Mouse (Mus musculus) embryonic facial prominence, embryonic 13.5 days (tissue): ENCODE data around the gene Pak4. TPM values are rescaled to one million over a fixed set of nuclear protein-coding genes. Genes with fewer than 3 reads are reported as not detected.
"Not testable (repeated sequence)": the region's sequence is repeated elsewhere in the genome, so short reads cannot be mapped to it uniquely, and the experiment has no call there.

Source experiments
- ATAC-seq: fragments of 200-750 bp; cut with Nextera tagmentation; 2 replicates; pipeline ENCODE4 v1.8.0; 2017; ENCODE audit warnings: low read depth; ENCODE audit not compliant: insufficient number of reproducible peaks, insufficient read depth, low FRiP score, low TSS enrichment
- H3K27ac ChIP-seq: fragments of 300-500 bp; sonication (generic); 2 replicates; pipeline ENCODE4 v1.5.1; 2015; ENCODE audit warnings: moderate library complexity, mild to moderate bottlenecking, inconsistent platforms
- H3K27me3 ChIP-seq: fragments of 300-500 bp; sonication (generic); 2 replicates; pipeline ENCODE4 v1.6.1; 2015; ENCODE audit warnings: mild to moderate bottlenecking, inconsistent platforms
- H3K36me3 ChIP-seq: fragments of 300-500 bp; sonication (generic); 2 replicates; pipeline ENCODE4 v1.6.1; 2015; ENCODE audit warnings: mild to moderate bottlenecking, inconsistent platforms
- H3K4me1 ChIP-seq: fragments of 300-500 bp; sonication (generic); 2 replicates; pipeline ENCODE4 v1.6.1; 2015; ENCODE audit warnings: inconsistent platforms
- H3K4me2 ChIP-seq: fragments of 300-500 bp; sonication (generic); 2 replicates; pipeline ENCODE4 v1.6.1; 2015; ENCODE audit warnings: moderate library complexity, mild to moderate bottlenecking, inconsistent platforms
- H3K4me3 ChIP-seq: fragments of 300-500 bp; sonication (generic); 2 replicates; pipeline ENCODE4 v1.5.1; 2015; ENCODE audit warnings: mild to moderate bottlenecking, inconsistent platforms
- H3K9ac ChIP-seq: fragments of 300-500 bp; sonication (generic); 2 replicates; pipeline ENCODE4 v1.6.1; 2015; ENCODE audit warnings: mild to moderate bottlenecking, inconsistent platforms
- H3K9me3 ChIP-seq: fragments of 300-500 bp; sonication (generic); 2 replicates; pipeline ENCODE4 v1.6.1; 2016; ENCODE audit warnings: inconsistent platforms
- WGBS: fragments of 180-500 bp; shearing (Covaris S2); methylation state at CpG from one replicate; pipeline ENCODE4 v1.1.7; 2015; ENCODE audit warnings: mixed read lengths; 5-methylcytosine and 5-hydroxymethylcytosine counted together
- polyA plus RNA-seq: library from polyadenylated mRNA; unstranded; fragments of >200 nt; fragmentation: Nextera tagmentation; extraction: Ambion mirVana; gene quantifications from 2 replicates; pipeline ENCODE4 v1.2.1, GENCODE M21; 2015

The Pak4 gene
- polyA plus RNA-seq, 1 experiment from 2014 or later = 36.0 TPM

DNA sequence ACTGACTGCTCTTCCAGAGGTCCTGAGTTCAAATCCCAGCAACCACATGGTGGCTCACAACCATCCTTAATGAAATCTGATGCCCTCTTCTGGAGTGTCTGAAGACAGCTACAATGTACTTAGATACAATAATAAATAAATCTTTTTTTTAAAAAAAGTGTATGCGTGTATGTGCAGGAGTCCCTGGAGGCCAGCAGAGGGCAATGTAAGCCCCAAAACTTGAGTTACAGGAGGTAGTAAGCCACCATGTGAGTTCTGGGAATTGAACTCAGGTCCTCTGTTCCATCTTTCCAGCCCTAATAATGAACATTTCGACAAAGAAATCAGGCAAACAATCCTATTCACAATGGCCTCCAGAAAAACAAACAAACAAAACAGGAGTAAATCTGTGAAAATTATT, 5.8 kb upstream of the Pak4 start:
- not testable (repeated sequence) for H3K4me1 ChIP-seq, H3K27me3 ChIP-seq, H3K9ac ChIP-seq, H3K27ac ChIP-seq, H3K4me3 ChIP-seq, H3K36me3 ChIP-seq, H3K9me3 ChIP-seq, ATAC-seq, H3K4me2 ChIP-seq
- WGBS = 80% methylated on average over 2 of the region's 2 CpGs

DNA sequence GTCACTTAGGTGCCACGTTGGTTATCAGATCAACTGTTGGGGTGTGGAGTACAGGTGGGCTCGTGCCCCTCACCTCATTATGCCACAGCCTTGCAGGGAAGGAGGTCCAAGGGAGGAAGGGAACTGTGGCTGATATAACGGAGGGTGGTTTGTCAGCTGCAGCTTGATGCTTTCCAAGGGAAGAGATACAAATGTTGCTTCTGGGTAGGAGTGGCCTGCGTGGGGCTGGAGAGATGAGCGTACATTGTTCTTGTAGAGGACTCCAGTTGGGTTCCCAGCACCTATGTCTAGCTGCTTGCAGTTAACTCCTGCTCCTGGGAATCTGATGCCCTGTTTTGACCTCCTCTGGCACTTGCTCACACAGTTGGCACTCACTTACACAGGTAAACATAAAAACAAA, 5.2 kb upstream of the Pak4 start:
- no peaks in the 10 kb centered on the region for H3K9me3 ChIP-seq
- H3K27ac ChIP-seq = no peak overlapping the region
- no peaks in the 10 kb centered on the region for H3K4me1 ChIP-seq
- H3K4me3 ChIP-seq = no peak overlapping the region
- no peaks in the 10 kb centered on the region for H3K36me3 ChIP-seq
- WGBS = 77% methylated on average over 5 of the region's 5 CpGs
- no peak overlapping the region for H3K4me2 ChIP-seq
- no peak overlapping the region for H3K9ac ChIP-seq
- no peak for ATAC-seq
- H3K27me3 ChIP-seq = no peaks in the 10 kb centered on the region

DNA sequence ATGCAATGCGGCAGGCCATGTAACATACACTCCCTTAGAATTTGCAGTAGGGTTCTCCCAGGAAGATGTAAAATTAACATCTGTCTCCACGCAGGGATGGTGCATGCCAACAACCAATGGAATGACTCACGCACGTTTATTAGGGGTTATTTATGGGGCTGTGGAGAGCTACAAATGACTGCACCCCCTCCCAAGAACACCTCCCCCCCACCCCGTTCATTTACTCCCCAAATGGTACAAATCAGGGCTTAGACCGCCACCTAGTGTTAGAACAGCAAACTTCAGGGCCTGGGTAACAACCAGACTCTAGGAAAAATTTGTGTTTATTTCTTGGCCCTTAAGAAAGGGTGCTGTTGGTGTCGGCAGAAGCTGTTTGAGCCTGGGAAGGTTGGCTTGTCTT, 3.7 kb upstream of the Pak4 start:
- Histone ChIP-seq H3K9ac (no peak overlapping the region), H3K4me1 (peaks cover 9% of the 10 kb centered on the region), H3K27ac (no peak overlapping the region), H3K4me2 (no peak overlapping the region), H3K36me3 (no peaks in the 10 kb centered on the region), H3K4me3 (no peak overlapping the region), H3K9me3 (no peaks in the 10 kb centered on the region), H3K27me3 (no peaks in the 10 kb centered on the region)
- 25% methylated on average over 7 of the region's 7 CpGs for WGBS
- ATAC-seq = no peak

DNA sequence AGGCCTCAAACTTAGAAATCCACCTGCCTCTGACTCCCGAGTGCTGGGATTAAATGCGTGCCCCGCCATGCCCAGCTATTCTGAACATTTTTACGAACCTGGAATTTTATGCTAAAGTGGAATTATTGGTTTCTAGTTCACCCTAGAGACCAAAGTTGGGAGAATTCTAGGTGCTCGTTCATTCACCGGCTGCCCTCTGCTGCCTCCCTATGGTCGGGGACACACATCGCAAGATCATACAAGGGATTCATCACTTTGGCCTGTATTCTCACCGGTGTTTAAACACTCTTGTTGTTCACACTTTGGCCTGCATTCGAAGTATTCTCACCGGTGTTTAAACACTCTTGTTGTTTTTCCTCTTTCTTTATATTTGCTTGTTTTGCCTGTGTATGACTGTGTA, 3.0 kb upstream of the Pak4 start:
- no peak for ATAC-seq
- no peaks in the 10 kb centered on the region for H3K9me3 ChIP-seq
- H3K27ac ChIP-seq = no peak overlapping the region
- H3K4me3 ChIP-seq = no peak overlapping the region
- H3K4me2 ChIP-seq = no peak overlapping the region
- H3K9ac ChIP-seq = no peak overlapping the region
- WGBS = 11% methylated on average over 11 of the region's 11 CpGs
- no peaks in the 10 kb centered on the region for H3K27me3 ChIP-seq
- H3K4me1 ChIP-seq = peaks cover 15% of the 10 kb centered on the region
- H3K36me3 ChIP-seq = no peaks in the 10 kb centered on the region

DNA sequence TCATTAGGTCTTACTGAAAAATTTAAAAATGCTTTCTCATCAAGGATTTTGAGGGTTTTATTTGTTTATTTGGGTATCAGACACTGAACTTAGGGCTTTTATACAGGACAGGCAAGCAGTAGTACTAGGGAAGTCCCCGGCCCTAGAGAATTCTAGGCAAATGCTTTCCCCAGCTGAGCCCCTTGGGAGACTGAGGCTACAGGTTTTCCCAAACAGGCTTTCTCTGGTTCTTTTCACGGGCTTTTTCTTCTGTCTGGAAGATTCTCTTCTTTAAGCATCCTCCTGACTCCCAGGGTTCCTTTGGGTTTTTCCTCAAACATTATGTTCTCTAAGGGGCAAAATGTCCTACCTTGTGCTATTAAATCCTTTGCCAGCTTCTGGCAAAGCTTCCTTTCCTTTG, 966 bp upstream of the Pak4 start:
- Histone ChIP-seq H3K4me3 (no peak overlapping the region), H3K4me2 (peak overlapping the region; percentile 81; the same call in 1 of the 2 replicates), H3K9ac (0 out of 2 replicates have a peak overlapping the region, but pooled peaks have one; percentile 4), H3K27ac (no peak overlapping the region), H3K9me3 (no peaks in the 10 kb centered on the region), H3K36me3 (peaks cover 6% of the 10 kb centered on the region; the same call in 1 of the 2 replicates), H3K4me1 (peaks cover 36% of the 10 kb centered on the region), H3K27me3 (no peaks in the 10 kb centered on the region)
- 61% methylated on average over 2 of the region's 2 CpGs for WGBS
- no peak for ATAC-seq

DNA sequence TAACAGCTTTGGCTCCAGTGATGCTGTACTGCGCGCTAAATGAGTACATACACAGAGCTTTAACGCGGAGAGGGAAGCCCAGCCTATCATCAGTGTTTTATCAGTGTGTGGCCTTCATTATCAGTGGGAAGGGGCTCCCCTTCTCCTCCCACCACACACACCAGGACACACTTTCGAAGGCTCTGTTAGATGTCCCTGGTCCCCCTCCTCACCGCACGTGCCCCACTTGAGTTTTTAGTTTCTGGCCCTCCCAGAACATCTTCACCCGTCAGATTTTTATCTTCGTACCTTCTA, 761 bp downstream of the Pak4 start:
- no peaks in the 10 kb centered on the region for H3K9me3 ChIP-seq
- H3K4me3 ChIP-seq = peak overlapping the region; percentile 61
- peak overlapping the region; percentile 91 for H3K27ac ChIP-seq
- H3K9ac ChIP-seq = peak overlapping the region; percentile 77
- ATAC-seq = no peak
- H3K36me3 ChIP-seq = peaks cover 6% of the 10 kb centered on the region; the same call in 1 of the 2 replicates
- peak overlapping the region; percentile 81 for H3K4me2 ChIP-seq
- no peaks in the 10 kb centered on the region for H3K27me3 ChIP-seq
- WGBS = 5% methylated on average over 9 of the region's 9 CpGs
- H3K4me1 ChIP-seq = peaks cover 53% of the 10 kb centered on the region

DNA sequence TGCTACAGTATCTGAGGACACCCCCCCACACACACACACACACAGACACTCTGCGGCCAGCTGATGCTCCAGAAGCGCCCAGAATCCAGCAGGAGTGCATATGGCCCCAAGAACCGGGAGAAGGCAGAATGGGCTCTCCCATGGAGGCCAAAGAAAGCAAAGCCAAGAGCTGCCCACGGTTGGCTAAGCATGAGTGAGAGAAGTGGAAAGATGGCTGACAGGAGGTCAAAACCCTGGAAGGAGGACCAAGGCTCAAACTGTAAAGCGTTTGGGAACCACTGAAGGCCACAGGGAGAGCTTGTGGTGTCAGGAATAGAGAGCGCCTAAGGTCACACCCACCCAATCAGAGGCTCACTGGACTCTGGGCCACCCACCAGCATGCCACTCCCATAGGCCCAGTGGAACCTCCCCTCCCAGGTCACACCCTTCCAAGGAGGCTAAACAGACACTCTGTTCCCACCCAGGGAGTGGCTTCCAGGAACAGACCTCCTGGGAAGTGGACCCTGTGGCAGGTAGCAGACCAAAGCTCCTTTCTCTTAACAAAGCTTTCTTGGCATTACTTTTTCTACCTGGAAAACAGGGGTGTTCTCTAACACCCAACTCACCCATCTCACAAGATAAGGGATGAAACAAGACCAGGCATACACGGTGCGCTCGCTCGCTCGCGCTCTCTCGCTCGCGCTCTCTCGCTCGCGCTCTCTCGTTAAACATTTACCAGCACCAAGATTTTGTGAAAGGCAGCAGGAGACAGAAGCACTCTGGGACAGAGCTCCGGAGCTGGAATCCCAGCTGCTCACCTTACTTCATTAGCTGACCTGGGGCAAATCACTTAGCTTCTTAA, 1.3 kb downstream of the Pak4 start:
- peak overlapping the region; percentile 81 for H3K4me2 ChIP-seq
- H3K9ac ChIP-seq = peak overlapping the region; percentile 77
- peaks cover 6% of the 10 kb centered on the region; the same call in 1 of the 2 replicates for H3K36me3 ChIP-seq
- H3K9me3 ChIP-seq = no peaks in the 10 kb centered on the region
- H3K4me1 ChIP-seq = peaks cover 59% of the 10 kb centered on the region
- ATAC-seq = 0 out of 2 replicates have a peak, but pooled peaks have one; percentile 11
- peak overlapping the region; percentile 91 for H3K27ac ChIP-seq
- H3K4me3 ChIP-seq = peak overlapping the region; percentile 61
- WGBS = 44% methylated on average over 20 of the region's 20 CpGs
- no peaks in the 10 kb centered on the region for H3K27me3 ChIP-seq

DNA sequence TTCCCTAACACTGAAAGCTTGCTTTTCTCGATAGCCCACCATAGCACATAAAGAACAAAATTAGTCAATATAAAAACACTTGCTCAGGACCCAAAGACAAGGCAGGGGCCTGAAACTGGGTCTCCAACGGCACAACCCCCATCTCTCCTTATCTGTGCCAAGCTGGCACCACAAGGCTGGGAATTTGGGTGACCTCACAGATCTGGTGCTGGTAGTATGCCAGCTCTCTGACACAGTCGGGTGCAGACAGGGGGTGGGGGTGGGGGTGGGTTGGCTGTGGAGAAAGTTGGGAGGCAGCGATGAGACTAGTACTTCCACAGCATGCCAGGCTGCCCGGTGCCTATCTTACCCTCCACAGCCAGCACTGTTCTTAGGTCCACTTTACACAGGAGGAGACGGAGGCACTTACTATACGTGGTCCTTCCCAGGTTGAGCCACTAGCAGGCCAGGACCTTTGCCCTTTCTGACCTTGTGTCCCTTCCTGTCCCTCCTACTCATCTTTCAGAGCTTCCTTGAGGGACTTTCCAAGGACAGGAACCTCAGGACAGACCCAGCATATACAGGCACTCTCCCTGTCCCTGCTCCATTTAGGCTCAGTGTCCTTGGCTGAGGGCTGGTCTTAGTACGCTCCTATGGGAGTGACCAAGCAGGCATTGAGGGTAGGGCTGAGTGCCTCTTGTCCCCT, 2.1 kb downstream of the Pak4 start:
- H3K4me2 ChIP-seq = peak overlapping the region; percentile 81
- peak overlapping the region; percentile 61; the same call in 1 of the 2 replicates for H3K4me3 ChIP-seq
- 72% methylated on average over 8 of the region's 8 CpGs for WGBS
- H3K27me3 ChIP-seq = no peaks in the 10 kb centered on the region
- no peak for ATAC-seq
- H3K27ac ChIP-seq = 0 out of 2 replicates have a peak overlapping the region, but pooled peaks have one; percentile 91
- H3K9me3 ChIP-seq = no peaks in the 10 kb centered on the region
- H3K36me3 ChIP-seq = peaks cover 6% of the 10 kb centered on the region; the same call in 1 of the 2 replicates
- peaks cover 61% of the 10 kb centered on the region for H3K4me1 ChIP-seq
- H3K9ac ChIP-seq = 0 out of 2 replicates have a peak overlapping the region, but pooled peaks have one; percentile 77

DNA sequence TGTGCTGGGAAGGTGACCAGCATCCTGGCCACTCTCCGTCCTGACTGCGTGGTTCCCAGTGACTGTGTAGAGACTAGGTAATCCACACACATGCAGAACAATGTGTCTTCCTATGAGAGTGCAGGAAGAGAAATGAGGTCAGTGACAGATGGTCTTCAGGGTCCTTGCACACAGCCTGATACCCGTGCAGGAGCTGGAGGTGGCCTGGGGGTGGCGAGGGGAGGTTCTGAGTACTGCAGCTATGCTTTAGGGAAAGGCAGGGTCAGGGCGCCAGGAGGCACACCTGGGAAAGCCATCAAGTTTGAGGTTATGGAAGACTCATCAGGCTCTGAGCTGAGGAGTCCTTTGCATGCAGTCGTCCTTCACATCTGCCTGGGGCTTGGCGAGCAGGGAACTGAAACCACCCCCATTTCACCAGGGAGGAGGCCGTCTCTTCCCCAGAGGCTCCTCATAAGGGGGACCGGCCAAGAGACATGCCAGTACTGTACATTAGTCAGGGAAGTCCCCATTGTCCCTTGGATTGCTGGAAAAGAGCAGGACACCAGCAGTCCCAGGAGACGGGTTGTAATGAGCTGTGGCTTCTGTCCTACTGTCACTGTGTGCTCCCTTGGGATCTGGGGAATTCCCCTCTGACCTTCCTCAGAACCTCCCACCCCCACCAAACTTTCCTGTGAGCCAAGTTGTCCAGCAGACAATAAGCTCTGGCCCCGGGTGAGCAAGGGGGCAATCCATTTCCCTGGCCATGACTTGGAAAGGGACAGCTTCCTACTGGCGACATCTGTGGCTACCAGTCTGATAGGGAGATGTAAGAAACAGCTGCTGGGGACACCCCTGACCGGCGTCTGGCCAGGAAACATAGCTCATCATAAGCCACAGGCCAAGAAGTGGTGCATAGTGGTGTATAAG, 4.5 kb downstream of the Pak4 start:
- peaks cover 76% of the 10 kb centered on the region for H3K4me1 ChIP-seq
- no peak overlapping the region for H3K27ac ChIP-seq
- no peak overlapping the region for H3K4me2 ChIP-seq
- H3K27me3 ChIP-seq = no peaks in the 10 kb centered on the region
- ATAC-seq = no peak
- no peak overlapping the region for H3K4me3 ChIP-seq
- 0 out of 2 replicates have a peak overlapping the region, but pooled peaks have one; percentile 27 for H3K9ac ChIP-seq
- peaks cover 6% of the 10 kb centered on the region; the same call in 1 of the 2 replicates for H3K36me3 ChIP-seq
- WGBS = 47% methylated on average over 14 of the region's 14 CpGs
- H3K9me3 ChIP-seq = no peaks in the 10 kb centered on the region

DNA sequence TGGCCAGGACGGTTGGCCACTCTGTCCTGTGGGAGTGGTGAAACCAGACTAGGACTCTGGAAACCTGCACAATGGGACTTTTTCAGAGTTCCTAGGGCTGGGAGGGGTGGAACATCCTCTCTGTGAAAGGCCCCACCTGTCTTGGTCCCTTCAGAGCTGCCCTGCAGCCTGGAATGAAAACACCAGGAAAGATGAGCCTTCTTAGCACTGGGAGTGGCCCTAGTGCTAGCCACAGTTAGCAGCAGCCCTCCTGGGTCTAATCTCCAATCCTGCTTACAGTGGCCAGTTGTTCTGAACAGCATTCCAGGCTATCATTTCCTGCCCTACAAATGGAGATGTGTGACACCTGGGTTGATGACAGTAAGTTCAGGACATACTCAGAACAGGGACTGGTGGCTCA, 6.1 kb downstream of the Pak4 start:
- Histone ChIP-seq H3K9ac (no peak overlapping the region), H3K27ac (no peak overlapping the region), H3K4me3 (no peak overlapping the region), H3K27me3 (no peaks in the 10 kb centered on the region), H3K9me3 (no peaks in the 10 kb centered on the region), H3K36me3 (peaks cover 6% of the 10 kb centered on the region; the same call in 1 of the 2 replicates), H3K4me1 (peaks cover 86% of the 10 kb centered on the region), H3K4me2 (no peak overlapping the region)
- WGBS = 48% methylated on average over 1 of the region's 1 CpGs
- no peak for ATAC-seq

DNA sequence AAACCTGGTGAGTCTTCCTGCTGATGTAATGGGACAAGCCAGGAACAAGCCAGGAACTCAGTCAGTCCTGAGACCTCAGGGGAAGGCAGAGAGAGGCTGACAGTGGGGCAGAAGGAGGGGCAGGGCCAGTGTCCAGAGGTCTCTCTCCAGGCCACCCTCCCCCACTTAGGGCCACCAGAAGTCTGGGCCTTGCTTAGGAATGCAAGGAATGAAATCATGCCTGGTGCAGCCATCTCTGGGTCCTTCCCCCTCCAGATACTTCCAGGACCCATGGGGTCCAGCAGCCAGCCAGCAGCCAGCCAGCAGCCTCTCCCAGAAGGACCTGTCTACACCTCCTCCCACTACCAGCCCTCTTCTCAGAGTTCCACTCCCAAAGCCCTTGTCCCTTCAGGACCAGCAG, 10.3 kb downstream of the Pak4 start:
- Histone ChIP-seq H3K9me3 (no peaks in the 10 kb centered on the region), H3K4me1 (peaks cover 81% of the 10 kb centered on the region), H3K36me3 (no peaks in the 10 kb centered on the region), H3K27me3 (no peaks in the 10 kb centered on the region), H3K27ac (peak overlapping the region; percentile 69), H3K9ac (peak overlapping the region; percentile 58), H3K4me3 (no peak overlapping the region), H3K4me2 (no peak overlapping the region)
- ATAC-seq = no peak
